Mouse (Mus musculus) embryonic fibroblast, embryonic 13.5 days (primary cell): ENCODE data around the gene Ccnl1. TPM values are rescaled to one million over a fixed set of nuclear protein-coding genes. Genes with fewer than 3 reads are reported as not detected.

ENCODE experiments used
- H3K27ac ChIP-seq: 2 replicates; pipeline ENCODE4 v1.5.1; 2012; ENCODE audit warnings: low read length, control low read depth, inconsistent platforms; ENCODE audit not compliant: insufficient read depth
- H3K4me1 ChIP-seq: 2 replicates; pipeline ENCODE4 v1.6.1; 2011; ENCODE audit warnings: low read length; ENCODE audit not compliant: control insufficient read depth, insufficient read depth
- H3K4me3 ChIP-seq: 2 replicates; pipeline ENCODE4 v1.5.1; 2011; ENCODE audit warnings: mild to moderate bottlenecking, control low read depth, low read length; ENCODE audit not compliant: insufficient read depth
- CTCF ChIP-seq: IDR thresholded peaks from 2 replicates; pipeline ENCODE4 v1.5.1; 2011; ENCODE audit warnings: mild to moderate bottlenecking, control low read depth, low read length, moderate library complexity, borderline replicate concordance; ENCODE audit not compliant: insufficient read depth
- POLR2A ChIP-seq: IDR thresholded peaks from 2 replicates; pipeline ENCODE4 v1.6.1; 2011; ENCODE audit warnings: low read depth, mild to moderate bottlenecking, control low read depth, low read length, moderate library complexity
- polyA plus RNA-seq: library from polyadenylated mRNA; stranded (reverse); fragments of >200 nt; gene quantifications from 2 replicates; pipeline ENCODE4 v1.2.4, GENCODE M21; 2011; ENCODE audit warnings: low read depth; ENCODE audit not compliant: missing spikeins, insufficient read length

Ccnl1 gene
- polyA plus RNA-seq, 1 experiment, result 115 TPM

DNA sequence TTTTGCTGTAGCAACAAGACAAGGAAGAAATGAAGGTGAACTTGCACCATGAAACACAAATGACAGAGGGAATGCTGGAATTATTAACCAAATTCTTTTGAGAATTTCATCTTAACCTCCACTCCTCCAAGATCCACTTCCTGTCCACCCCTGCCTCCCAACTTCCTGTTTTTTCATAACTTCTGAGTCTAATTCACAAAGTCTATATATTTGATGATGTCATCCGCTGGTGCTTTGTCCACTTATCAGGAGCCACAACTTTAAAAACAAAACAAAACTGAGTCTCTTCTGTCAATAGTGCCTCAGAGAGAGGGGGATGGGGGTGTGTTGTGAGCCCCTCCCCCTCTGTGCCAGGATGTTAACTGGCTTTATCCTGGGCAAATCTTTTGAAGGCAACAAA, 17.0 kb downstream of the Ccnl1 start:
- no peak for TF ChIP-seq CTCF
- no peak for TF ChIP-seq POLR2A
- Histone ChIP-seq H3K4me1 (no peaks in the 10 kb centered on the region), H3K27ac (no peak overlapping the region), H3K4me3 (no peak overlapping the region)

DNA sequence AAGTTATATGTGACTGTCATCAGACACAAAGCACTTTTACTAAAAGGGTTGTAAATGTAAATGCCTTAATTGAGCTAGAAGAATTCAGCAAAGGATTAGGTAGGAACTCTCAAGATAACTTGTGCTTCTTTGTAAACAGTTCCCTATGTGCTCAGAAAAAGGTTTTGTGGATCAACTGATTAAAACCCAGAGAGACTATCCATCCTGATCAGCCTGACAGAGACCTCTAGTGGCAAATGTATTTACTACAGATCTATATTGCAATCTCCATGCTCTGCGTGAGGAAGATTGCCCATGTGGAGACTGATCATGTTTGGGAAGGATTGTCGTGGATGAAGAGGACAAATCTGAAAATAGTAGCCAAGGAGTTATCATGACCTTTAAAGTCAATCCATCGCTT, 19.8 kb downstream of the Ccnl1 start:
- Histone ChIP-seq H3K4me1 (no peaks in the 10 kb centered on the region), H3K27ac (no peak overlapping the region), H3K4me3 (no peak overlapping the region)
- TF ChIP-seq CTCF (no peak), POLR2A (no peak)

DNA sequence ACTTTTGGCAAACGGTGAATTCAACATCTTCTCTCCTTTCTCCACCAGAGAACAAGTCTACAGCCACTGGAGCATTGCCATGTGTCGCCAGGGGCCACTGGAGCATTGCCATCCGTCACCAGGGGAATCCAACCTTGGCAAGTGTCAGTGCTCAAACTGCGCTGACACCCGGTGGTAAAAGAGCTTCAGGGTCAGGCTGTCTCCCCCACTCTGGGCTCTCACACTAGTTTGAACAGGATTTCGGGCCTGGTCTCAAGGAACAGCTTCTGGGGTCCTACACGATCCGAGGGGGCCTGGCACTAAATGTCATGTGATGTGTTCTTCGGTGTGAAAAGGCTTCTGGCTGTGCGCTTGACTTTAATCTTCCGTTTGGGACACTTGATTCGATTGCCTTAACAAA, 21.7 kb downstream of the Ccnl1 start:
- TF ChIP-seq POLR2A (no peak), CTCF (no peak)

DNA sequence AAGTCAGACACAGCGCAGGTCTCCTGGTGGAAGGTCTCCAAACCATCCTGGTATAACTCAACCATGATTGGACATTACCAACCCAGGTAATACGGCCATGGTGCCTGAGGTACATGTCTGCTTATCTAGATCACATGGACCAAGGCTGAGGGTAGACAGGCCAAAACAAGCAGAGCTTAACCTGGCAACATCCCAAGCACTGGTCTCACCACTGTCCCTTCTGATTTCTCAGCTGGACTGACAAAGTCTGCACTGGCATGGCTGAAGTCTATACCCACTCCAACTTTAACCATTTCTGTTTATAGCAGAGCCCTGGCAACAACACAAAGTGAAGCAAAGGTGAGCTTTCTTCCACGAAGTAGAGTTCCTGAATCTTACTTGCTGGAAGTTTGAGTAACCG, 22.9 kb downstream of the Ccnl1 start:
- no peak for TF ChIP-seq CTCF
- TF ChIP-seq POLR2A, result no peak
- Histone ChIP-seq H3K4me1 (peaks cover 3% of the 10 kb centered on the region; the same call in 1 of the 2 replicates), H3K4me3 (no peak overlapping the region), H3K27ac (no peak overlapping the region)

More for the DNA sequence above, 21.7 kb downstream of the Ccnl1 start:
- no peak overlapping the region for H3K27ac ChIP-seq
- H3K4me1 ChIP-seq, result peaks cover 3% of the 10 kb centered on the region; the same call in 1 of the 2 replicates
- H3K4me3 ChIP-seq, result no peak overlapping the region

DNA sequence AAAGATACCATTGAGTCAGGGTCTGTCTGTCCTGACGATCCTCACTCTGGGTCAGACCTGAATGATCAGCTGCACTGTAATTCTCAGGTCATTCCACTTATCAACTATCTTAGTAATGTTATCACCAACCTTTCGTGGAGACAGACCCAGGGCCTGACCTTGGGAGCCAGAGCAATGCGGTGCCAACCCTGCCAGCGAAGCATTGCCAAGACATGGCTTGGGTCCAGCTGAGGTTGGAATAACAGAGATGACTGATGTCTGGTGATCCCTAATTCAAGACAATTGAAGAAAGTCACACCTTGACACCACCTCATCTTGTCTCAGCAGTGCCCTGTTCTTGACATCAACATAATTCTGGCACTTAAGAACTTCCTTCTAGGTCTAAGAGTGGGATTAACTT, 24.3 kb downstream of the Ccnl1 start:
- no peak overlapping the region for H3K27ac ChIP-seq
- TF ChIP-seq CTCF, result no peak
- TF ChIP-seq POLR2A, result no peak
- H3K4me3 ChIP-seq, result no peak overlapping the region
- H3K4me1 ChIP-seq, result peaks cover 6% of the 10 kb centered on the region; the same call in 1 of the 2 replicates

DNA sequence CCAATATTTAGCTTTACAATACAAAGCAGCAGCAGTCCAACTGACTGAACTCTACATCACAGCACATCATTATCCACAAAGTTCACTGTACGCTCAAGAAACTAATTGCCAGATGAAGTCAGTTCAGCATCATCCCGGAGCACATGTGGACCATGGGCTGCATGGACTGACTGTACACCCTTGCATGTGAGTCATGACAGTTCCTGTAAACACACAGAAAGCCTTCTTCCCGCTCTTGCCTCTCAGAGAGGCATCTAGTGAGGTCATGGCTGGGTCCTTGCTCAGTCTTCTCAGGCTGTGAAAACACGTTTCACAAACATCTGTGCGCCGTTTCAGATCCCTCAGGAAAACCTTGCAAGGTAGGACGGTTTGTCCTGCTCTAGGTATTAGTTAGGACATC, 26.5 kb downstream of the Ccnl1 start:
- TF ChIP-seq POLR2A (no peak), CTCF (no peak)
- Histone ChIP-seq H3K27ac (no peak overlapping the region), H3K4me1 (peaks cover 9% of the 10 kb centered on the region; the same call in 1 of the 2 replicates), H3K4me3 (no peak overlapping the region)

- Histone ChIP-seq H3K27ac (no peak overlapping the region), H3K4me1 (peaks cover 9% of the 10 kb centered on the region; the same call in 1 of the 2 replicates), H3K4me3 (no peak overlapping the region)
- TF ChIP-seq CTCF (no peak), POLR2A (no peak)
Measured at GRCm38 (mm10) chr3:65930636-65931035, 27.4 kb downstream of the Ccnl1 start.

- Histone ChIP-seq H3K4me1 (peaks cover 9% of the 10 kb centered on the region; the same call in 1 of the 2 replicates), H3K4me3 (no peak overlapping the region), H3K27ac (peak overlapping the region; percentile 12; the same call in 1 of the 2 replicates)
- TF ChIP-seq CTCF, result peak; percentile 10; the same call in 1 of the 2 replicates
- no peak for TF ChIP-seq POLR2A
Measured at GRCm38 (mm10) chr3:65929821-65930633, 28.0 kb downstream of the Ccnl1 start.

- no peak overlapping the region for H3K4me3 ChIP-seq
- H3K27ac ChIP-seq, result peak overlapping the region; percentile 25
- H3K4me1 ChIP-seq, result peaks cover 9% of the 10 kb centered on the region; the same call in 1 of the 2 replicates
- TF ChIP-seq POLR2A (no peak), CTCF (peak; percentile 82)
Measured at GRCm38 (mm10) chr3:65929304-65929783, 28.7 kb downstream of the Ccnl1 start.
